ENCODE assay signal across 19 mouse cellular contexts in the genomic region with DNA sequence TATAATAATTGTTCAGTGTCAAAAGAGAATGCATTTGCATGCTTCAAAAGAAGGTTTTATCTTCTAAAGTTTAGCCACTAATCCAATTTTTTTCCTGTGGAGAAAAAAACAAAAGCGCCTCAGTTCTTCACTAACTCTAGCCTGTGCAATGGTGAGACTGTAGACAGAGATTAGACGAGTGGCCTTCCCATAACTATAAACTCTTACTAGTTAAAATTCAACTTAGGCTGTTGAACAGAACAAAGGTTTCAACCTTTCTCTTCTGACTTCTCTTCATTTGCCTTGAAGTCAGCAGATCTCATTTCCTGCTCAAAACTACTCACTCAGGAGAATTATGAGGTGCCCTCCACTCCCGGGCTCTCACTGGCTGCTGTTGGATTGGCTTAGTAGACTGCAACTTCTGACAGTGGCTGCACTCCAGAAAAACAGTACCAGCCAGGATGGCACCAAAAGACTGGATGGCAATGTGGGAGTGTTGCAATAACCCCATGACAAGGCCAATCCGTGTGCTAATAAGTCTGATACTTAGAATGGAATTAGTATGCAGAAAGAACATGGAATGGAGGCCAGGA.
A peak's percentile ranks its signal among the peaks of the same experiment; 100 is the strongest.
DNase-seq lines count a peak whose midpoint lies in the region; ATAC-seq and TF ChIP-seq lines count a peak whose summit lies in the region.
"Had no signal": no experiment of that assay in that cellular context is flagged by ENCODE, and none has a peak within 500 bp of the region (broad histone marks: within the 10 kb centered on the region; RNA-seq: fewer than 3 reads in every experiment).

No protein-coding gene starts in this region.

- H3K27me3 ChIP-seq in liver, adult 2 months (ENCODE audit: control insufficient read depth, insufficient read depth, low read length), result no peaks in the 10 kb centered on the region
- no peaks in the 10 kb centered on the region for H3K27me3 ChIP-seq in liver, postnatal 0 days (ENCODE audit: insufficient read depth, low read length)
- no peaks in the 10 kb centered on the region for H3K27me3 ChIP-seq in intestine, postnatal 0 days (replicated peaks; ENCODE audit: control insufficient read depth, insufficient read depth, low read length)
- H3K27me3 ChIP-seq in kidney, embryonic 15.5 days, result peaks cover 27% of the 10 kb centered on the region

- H3K4me2 ChIP-seq in liver, postnatal 0 days (ENCODE audit: low read depth, low read length), result no peak overlapping the region
- H3K4me2 ChIP-seq in intestine, postnatal 0 days (replicated peaks; ENCODE audit: low read depth), result no peak overlapping the region
- H3K4me2 ChIP-seq in kidney, embryonic 15.5 days, result no peak overlapping the region
- H3K4me2 ChIP-seq: liver, embryonic 11.5 days had no signal

- no peaks in the 10 kb centered on the region for H3K4me1 ChIP-seq in liver, adult 2 months (ENCODE audit: control insufficient read depth, insufficient read depth, low read length)
- no peaks in the 10 kb centered on the region for H3K4me1 ChIP-seq in liver, postnatal 0 days (ENCODE audit: insufficient read depth)
- no peaks in the 10 kb centered on the region for H3K4me1 ChIP-seq in intestine, postnatal 0 days (replicated peaks; ENCODE audit: control insufficient read depth, insufficient read depth, low read length)
- H3K4me1 ChIP-seq in kidney, embryonic 15.5 days, result no peaks in the 10 kb centered on the region
- H3K4me1 ChIP-seq: forebrain, embryonic 10.5 days; limb, embryonic 10.5 days; midbrain, embryonic 10.5 days had no signal

- WGBS in liver, adult 2 months, result 34% methylated on average over 4 of the region's 4 CpGs
- WGBS in liver, postnatal 0 days (ENCODE audit: insufficient replicate concordance), result 65% methylated on average over 4 of the region's 4 CpGs
- WGBS in intestine, postnatal 0 days, result 50% methylated on average over 4 of the region's 4 CpGs
- WGBS in kidney, embryonic 15.5 days, result 59% methylated on average over 4 of the region's 4 CpGs

- H3K36me3 ChIP-seq in liver, adult 2 months (ENCODE audit: control insufficient read depth, insufficient read depth, low read length), result no peaks in the 10 kb centered on the region
- no peaks in the 10 kb centered on the region for H3K36me3 ChIP-seq in liver, postnatal 0 days (replicated peaks; ENCODE audit: insufficient read depth, low read length)
- H3K36me3 ChIP-seq in intestine, postnatal 0 days (ENCODE audit: control insufficient read depth, insufficient read depth), result no peaks in the 10 kb centered on the region
- no peaks in the 10 kb centered on the region for H3K36me3 ChIP-seq in kidney, embryonic 15.5 days
- H3K36me3 ChIP-seq: forebrain, embryonic 10.5 days; G1E; limb, embryonic 10.5 days; midbrain, embryonic 10.5 days had no signal

- no peak for TF ChIP-seq CTCF in liver, adult 2 months (IDR thresholded peaks at IDR 0.05; ENCODE audit: low read depth, low read length)
- no peak for TF ChIP-seq CTCF in liver, postnatal 0 days (IDR thresholded peaks at IDR 0.05; ENCODE audit: low read depth)
- no peak for TF ChIP-seq CTCF in intestine, postnatal 0 days (IDR thresholded peaks at IDR 0.05; ENCODE audit: low read depth)

- peak; percentile 76 for DNase-seq in liver, adult 2 months (ENCODE audit: extremely low read depth, low read depth, low spot score)
- no peak for DNase-seq in liver, postnatal 0 days
- DNase-seq in kidney, postnatal 4 days, result peak; percentile 3 to 8
- DNase-seq in heart, postnatal 4 days, result no peak
- no peak for DNase-seq in right cerebral cortex, postnatal 25 days
- no peak for DNase-seq in gastrocnemius, postnatal 14 days
- DNase-seq: cerebellum, adult 18-20 months; cerebellum, postnatal 25 days; gastrocnemius, adult 2 months; heart, adult 18-20 months; lung, adult 2 months; lung, postnatal 4 days had no signal

- no peak overlapping the region for H3K4me3 ChIP-seq in liver, adult 2 months (ENCODE audit: insufficient read depth, low read depth, low read length)
- H3K4me3 ChIP-seq in liver, postnatal 0 days (ENCODE audit: low read depth, low read length), result no peak overlapping the region
- no peak overlapping the region for H3K4me3 ChIP-seq in intestine, postnatal 0 days (ENCODE audit: low read depth, low read length)
- no peak overlapping the region for H3K4me3 ChIP-seq in kidney, embryonic 15.5 days (replicated peaks)
- H3K4me3 ChIP-seq: forebrain, embryonic 10.5 days; gastrocnemius, adult 2 months; limb, embryonic 10.5 days; midbrain, embryonic 10.5 days had no signal

- H3K9me3 ChIP-seq in liver, postnatal 0 days (ENCODE audit: low read length), result no peaks in the 10 kb centered on the region
- H3K9me3 ChIP-seq in intestine, postnatal 0 days (ENCODE audit: control insufficient read depth), result no peaks in the 10 kb centered on the region
- no peaks in the 10 kb centered on the region for H3K9me3 ChIP-seq in kidney, embryonic 15.5 days (replicated peaks)
- H3K9me3 ChIP-seq: forebrain, embryonic 10.5 days; G1E; limb, embryonic 10.5 days; midbrain, embryonic 10.5 days had no signal

- no peak overlapping the region for H3K27ac ChIP-seq in liver, adult 2 months (replicated peaks; ENCODE audit: insufficient read depth, low read depth, low read length)
- H3K27ac ChIP-seq in liver, postnatal 0 days (ENCODE audit: low read depth), result no peak overlapping the region
- H3K27ac ChIP-seq in intestine, postnatal 0 days (ENCODE audit: low read depth, low read length), result no peak overlapping the region
- H3K27ac ChIP-seq in kidney, embryonic 15.5 days, result no peak overlapping the region
- H3K27ac ChIP-seq: forebrain, embryonic 10.5 days; gastrocnemius, adult 2 months; limb, embryonic 10.5 days; midbrain, embryonic 10.5 days had no signal

- H3K9ac ChIP-seq in liver, adult 2 months (ENCODE audit: low read depth, low read length), result no peak overlapping the region
- H3K9ac ChIP-seq in liver, postnatal 0 days (replicated peaks), result no peak overlapping the region
- H3K9ac ChIP-seq in intestine, postnatal 0 days (ENCODE audit: low read depth, low read length), result no peak overlapping the region
- H3K9ac ChIP-seq in kidney, embryonic 15.5 days, result no peak overlapping the region

- no peak for TF ChIP-seq POLR2A in liver, adult 2 months (IDR thresholded peaks at IDR 0.05; ENCODE audit: extremely low read depth, insufficient read depth, low read length)

- no peaks in the 10 kb centered on the region for H3K79me2 ChIP-seq in liver, adult 2 months (ENCODE audit: control insufficient read depth, insufficient read depth, low read length)

- ATAC-seq in liver, postnatal 0 days, result no peak
- ATAC-seq in intestine, postnatal 0 days, result peak; percentile 82
- ATAC-seq in kidney, embryonic 15.5 days (replicated peaks; ENCODE audit: low FRiP score), result peak; percentile 58

- TF ChIP-seq EP300 in liver, postnatal 0 days (IDR thresholded peaks at IDR 0.05; ENCODE audit: low read depth), result no peak

- intact Hi-C loops in gastrocnemius, postnatal 14 days (cut with DNase I; ENCODE audit: low total_unique reads), result no loop called here

Comparison
In these comparisons a context has a peak if more than half of its experiments do, and no peak if none do; other contexts are left out.
1. DNase-seq: peak in liver, adult 2 months (single experiment) and kidney, postnatal 4 days (2 of 2); none in liver, postnatal 0 days (single experiment), heart, postnatal 4 days (single experiment), right cerebral cortex, postnatal 25 days (single experiment) and gastrocnemius, postnatal 14 days (single experiment).